Mouse (Mus musculus) forebrain, embryonic 11.5 days (tissue): ENCODE results near the gene Grm8. TPM values are rescaled to one million over a fixed set of nuclear protein-coding genes. Genes with fewer than 3 reads are reported as not detected.

Source experiments
- ATAC-seq: fragments of 200-750 bp; cut with Nextera tagmentation; replicated peaks from 2 replicates; pipeline ENCODE4 v1.8.0; 2017; ENCODE audit warnings: moderate TSS enrichment; ENCODE audit not compliant: low FRiP score
- DNase-seq: peaks from one replicate; pipeline ENCODE4 v3.0.0-alpha.2; 2017; ENCODE audit warnings: low spot score
- H3K27ac ChIP-seq: fragments of 300-500 bp; sonication (generic); 2 replicates; pipeline ENCODE4 v1.5.1; 2014; ENCODE audit warnings: low read depth, low read length
- H3K27me3 ChIP-seq: fragments of 300-500 bp; sonication (generic); 2 replicates; pipeline ENCODE4 v1.6.1; 2014; ENCODE audit warnings: mild to moderate bottlenecking, low read length, mixed read lengths; ENCODE audit not compliant: control insufficient read depth, insufficient read depth
- H3K36me3 ChIP-seq: fragments of 300-500 bp; sonication (generic); 2 replicates; pipeline ENCODE4 v1.6.1; 2014; ENCODE audit warnings: mild to moderate bottlenecking, low read length, moderate library complexity, mixed read lengths; ENCODE audit not compliant: control insufficient read depth, insufficient read depth
- H3K4me1 ChIP-seq: fragments of 300-500 bp; sonication (generic); replicated peaks from 2 replicates; pipeline ENCODE4 v1.6.1; 2014; ENCODE audit warnings: low read length, mixed read lengths; ENCODE audit not compliant: control insufficient read depth, insufficient read depth
- H3K4me2 ChIP-seq: fragments of 300-500 bp; sonication (generic); 2 replicates; pipeline ENCODE4 v1.6.1; 2014; ENCODE audit warnings: low read depth, mild to moderate bottlenecking, low read length, moderate library complexity, mixed read lengths; ENCODE audit not compliant: severe bottlenecking
- H3K4me3 ChIP-seq: fragments of 300-500 bp; sonication (generic); 2 replicates; pipeline ENCODE4 v1.5.1; 2014; ENCODE audit warnings: low read depth, low read length
- H3K9ac ChIP-seq: fragments of 300-500 bp; sonication (generic); 2 replicates; pipeline ENCODE4 v1.6.1; 2014; ENCODE audit warnings: low read length
- H3K9me3 ChIP-seq: fragments of 300-500 bp; sonication (generic); 2 replicates; pipeline ENCODE4 v1.6.1; 2016; ENCODE audit warnings: low read length, mixed read lengths; ENCODE audit not compliant: control insufficient read depth
- WGBS: fragments of 180-500 bp; shearing (Covaris S2); extraction: QIAGEN DNeasy Blood & Tissue Kit; methylation state at CpG from one replicate; pipeline ENCODE4 v1.1.7; 2014; 5-methylcytosine and 5-hydroxymethylcytosine counted together
- polyA plus RNA-seq: library from polyadenylated mRNA; unstranded; fragments of >200 nt; fragmentation: Nextera tagmentation; extraction: Ambion mirVana; gene quantifications from 2 replicates; pipeline ENCODE4 v1.2.1, GENCODE M21; 2014

The Grm8 gene
- polyA plus RNA-seq, 1 experiment from 2014 or later, result 1.4 TPM

DNA sequence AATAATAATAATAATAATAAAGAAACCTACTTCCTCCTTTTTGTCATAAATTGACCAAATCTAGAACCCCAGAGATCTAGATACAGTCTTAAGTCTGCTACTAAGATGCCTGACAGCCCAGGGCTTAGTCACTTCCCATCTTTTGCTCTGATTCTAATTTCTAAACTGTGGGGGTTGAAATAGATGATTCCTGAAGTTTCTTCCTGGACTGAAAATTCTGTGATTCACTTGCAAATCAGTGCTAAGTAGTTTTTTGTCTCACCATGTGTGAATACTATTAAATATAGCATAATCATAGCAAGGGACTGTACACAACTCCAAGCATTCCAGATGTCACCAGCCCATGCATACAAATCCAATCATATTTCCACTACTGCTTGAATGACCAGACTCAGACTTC is 44.0 kb downstream of the Grm8 start:
- H3K4me2 ChIP-seq, result no peak overlapping the region
- no peaks in the 10 kb centered on the region for H3K36me3 ChIP-seq
- no peak overlapping the region for H3K4me3 ChIP-seq
- H3K9me3 ChIP-seq, result no peaks in the 10 kb centered on the region
- H3K27ac ChIP-seq, result no peak overlapping the region
- DNase-seq (no peak), ATAC-seq (no peak)
- H3K9ac ChIP-seq, result no peak overlapping the region
- no peaks in the 10 kb centered on the region for H3K27me3 ChIP-seq
- no peaks in the 10 kb centered on the region for H3K4me1 ChIP-seq

DNA sequence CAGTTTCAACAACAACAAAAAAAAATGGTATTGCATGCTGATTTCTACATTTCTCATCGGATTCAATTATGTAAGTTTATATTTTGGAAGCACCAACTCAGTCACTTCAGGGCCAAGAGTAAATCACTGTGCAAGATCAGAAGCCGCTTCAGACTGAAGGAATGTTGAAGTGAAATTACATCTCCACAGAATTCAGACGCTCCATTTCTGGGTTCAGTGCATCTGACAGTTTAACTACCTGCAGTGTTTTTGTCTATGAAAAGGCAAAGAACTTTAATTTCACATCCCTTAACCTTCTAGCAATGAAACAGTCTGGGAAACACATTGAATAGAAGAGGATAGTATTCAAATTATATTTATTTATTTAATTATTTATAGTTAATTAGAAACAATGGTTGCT is 59.4 kb downstream of the Grm8 start:
- Histone ChIP-seq H3K4me3 (no peak overlapping the region), H3K9ac (no peak overlapping the region), H3K4me1 (no peaks in the 10 kb centered on the region), H3K4me2 (no peak overlapping the region), H3K36me3 (no peaks in the 10 kb centered on the region), H3K27ac (no peak overlapping the region), H3K27me3 (no peaks in the 10 kb centered on the region), H3K9me3 (no peaks in the 10 kb centered on the region)
- no peak for DNase-seq
- ATAC-seq, result no peak
- 86% methylated on average over 3 of the region's 3 CpGs for WGBS

DNA sequence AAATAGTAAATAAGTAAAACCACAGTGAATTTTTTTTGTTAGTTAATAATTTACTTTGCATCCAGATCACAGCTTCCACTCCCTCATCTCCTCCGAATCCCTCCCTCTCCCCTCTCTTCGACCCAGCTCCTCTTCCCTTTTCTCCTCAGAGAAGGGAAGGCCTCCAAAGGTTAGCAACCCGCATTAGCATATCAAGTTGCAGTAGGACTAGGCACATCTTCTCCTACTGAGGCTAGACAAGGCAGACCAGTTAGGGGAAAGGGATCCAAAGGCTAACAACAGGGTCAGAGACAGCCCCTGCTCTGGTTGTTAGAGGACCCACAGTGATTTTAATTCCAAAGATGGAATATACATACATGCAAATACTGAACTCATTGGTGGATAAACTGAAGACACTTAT is 60.5 kb downstream of the Grm8 start:
- Histone ChIP-seq H3K4me3 (no peak overlapping the region), H3K9ac (no peak overlapping the region), H3K4me2 (no peak overlapping the region), H3K27me3 (no peaks in the 10 kb centered on the region), H3K27ac (no peak overlapping the region), H3K36me3 (no peaks in the 10 kb centered on the region), H3K9me3 (no peaks in the 10 kb centered on the region), H3K4me1 (no peaks in the 10 kb centered on the region)
- no peak for ATAC-seq
- no peak for DNase-seq
- 51% methylated on average over 3 of the region's 3 CpGs for WGBS

DNA sequence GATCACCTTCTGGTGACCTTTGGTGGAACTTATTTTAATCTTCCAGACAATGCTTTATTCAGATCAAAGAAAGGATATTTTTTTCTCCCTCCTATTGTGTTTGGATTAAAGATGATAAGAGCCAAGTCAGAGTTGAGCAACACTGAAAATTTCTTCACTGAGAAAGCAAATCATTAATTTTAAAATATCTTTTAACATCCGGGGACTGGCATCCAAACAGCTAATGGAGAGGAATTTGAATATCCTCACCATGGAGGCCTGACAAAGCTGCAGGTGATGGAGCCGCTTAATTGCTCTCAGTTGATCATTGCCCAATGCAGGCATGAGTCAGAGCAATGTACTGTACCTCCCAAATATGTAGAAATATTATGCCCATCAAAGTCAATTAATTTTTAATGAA is 83.0 kb downstream of the Grm8 start:
- Histone ChIP-seq H3K4me2 (no peak overlapping the region), H3K27me3 (no peaks in the 10 kb centered on the region), H3K9me3 (no peaks in the 10 kb centered on the region), H3K27ac (no peak overlapping the region), H3K4me1 (no peaks in the 10 kb centered on the region), H3K36me3 (no peaks in the 10 kb centered on the region), H3K9ac (no peak overlapping the region), H3K4me3 (no peak overlapping the region)
- no peak for ATAC-seq
- DNase-seq, result no peak
- WGBS, result 61% methylated on average over 2 of the region's 2 CpGs

DNA sequence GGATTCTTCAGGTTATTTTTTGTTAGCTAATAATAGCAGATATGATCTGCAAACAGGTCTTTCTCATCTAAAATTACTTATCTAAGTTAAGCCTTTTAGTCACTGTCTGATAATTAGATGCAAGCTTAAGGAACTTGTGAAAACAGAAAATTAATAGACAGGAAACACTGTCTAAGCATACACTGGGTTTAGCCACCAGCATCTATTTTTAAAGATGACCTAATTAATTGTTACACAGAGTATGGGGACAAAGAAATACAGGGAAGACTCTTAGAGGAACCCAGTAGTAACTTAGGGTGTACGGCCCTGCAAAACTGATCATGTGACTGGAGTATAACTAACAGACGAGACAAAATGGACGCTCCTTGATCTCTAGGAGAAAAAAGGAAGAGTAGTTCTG is 92.6 kb downstream of the Grm8 start:
- Histone ChIP-seq H3K9me3 (no peaks in the 10 kb centered on the region), H3K4me2 (no peak overlapping the region), H3K9ac (no peak overlapping the region), H3K36me3 (no peaks in the 10 kb centered on the region), H3K4me3 (no peak overlapping the region), H3K27me3 (no peaks in the 10 kb centered on the region), H3K4me1 (no peaks in the 10 kb centered on the region), H3K27ac (no peak overlapping the region)
- DNase-seq (no peak), ATAC-seq (no peak)
- 95% methylated on average over 3 of the region's 3 CpGs for WGBS

DNA sequence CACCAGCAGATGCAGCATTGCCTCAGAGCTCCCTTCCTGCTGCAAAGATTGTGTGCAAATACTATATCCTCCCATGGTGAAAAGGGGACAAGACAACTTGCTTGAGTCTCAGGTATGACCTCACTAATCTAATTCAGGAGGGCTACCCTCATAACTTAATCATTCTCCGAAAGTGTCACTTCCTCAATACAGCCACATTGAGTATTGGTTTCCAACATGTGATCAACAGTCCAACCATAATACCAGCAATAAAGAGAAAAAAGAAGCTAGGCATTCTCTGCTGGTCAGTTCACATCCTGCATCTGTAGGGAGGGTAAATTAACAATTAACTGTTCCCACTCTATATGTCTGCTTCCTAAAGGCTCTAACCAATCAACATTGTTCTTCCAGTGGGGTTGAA is 94.2 kb downstream of the Grm8 start:
- DNase-seq, result no peak
- H3K9ac ChIP-seq, result no peak overlapping the region
- no peak for ATAC-seq
- WGBS, result 94% methylated on average over 1 of the region's 1 CpGs
- H3K9me3 ChIP-seq, result no peaks in the 10 kb centered on the region
- no peaks in the 10 kb centered on the region for H3K36me3 ChIP-seq
- no peak overlapping the region for H3K4me3 ChIP-seq
- H3K27me3 ChIP-seq, result no peaks in the 10 kb centered on the region
- H3K4me2 ChIP-seq, result no peak overlapping the region
- no peaks in the 10 kb centered on the region for H3K4me1 ChIP-seq
- H3K27ac ChIP-seq, result no peak overlapping the region

DNA sequence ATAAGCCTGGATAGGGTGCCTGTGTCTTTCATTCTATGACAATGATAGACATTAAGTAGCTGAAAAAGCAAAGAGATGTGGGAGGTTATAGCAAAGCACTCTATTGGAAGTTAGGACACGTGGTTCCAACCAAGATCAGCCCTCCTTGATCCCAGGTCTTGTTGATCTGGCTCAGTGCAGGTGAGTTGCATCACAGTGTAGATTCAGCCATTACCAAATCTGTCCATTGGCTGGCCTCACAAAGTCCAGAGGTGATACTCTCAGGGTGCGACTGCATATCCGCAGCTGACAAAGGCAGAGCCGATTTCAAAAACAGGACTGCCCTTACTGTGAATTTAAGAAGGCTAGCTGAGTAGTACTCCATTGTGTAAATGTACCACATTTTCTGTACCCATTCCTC is 103.0 kb downstream of the Grm8 start:
- no peaks in the 10 kb centered on the region for H3K27me3 ChIP-seq
- ATAC-seq, result no peak

DNA sequence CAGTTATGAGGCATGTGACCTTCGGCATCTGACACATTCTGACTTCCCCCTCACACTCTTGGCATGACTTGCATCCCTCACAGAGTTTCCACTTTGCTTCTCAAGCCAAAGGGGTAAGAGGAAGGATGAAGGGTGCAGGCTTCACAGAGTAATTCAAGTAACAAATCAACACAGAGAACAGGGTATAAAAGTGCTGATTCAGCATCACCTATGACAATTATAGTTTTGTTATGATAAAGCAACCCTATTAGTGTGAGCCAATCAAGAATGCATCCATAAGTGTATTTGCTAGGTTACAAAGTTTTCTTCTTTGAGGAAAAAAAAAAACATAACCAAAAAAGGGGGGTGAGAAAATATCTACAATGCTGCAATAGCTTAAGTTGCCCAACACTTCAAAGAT is 117.3 kb downstream of the Grm8 start:
- Histone ChIP-seq H3K4me3 (no peak overlapping the region), H3K36me3 (no peaks in the 10 kb centered on the region), H3K27me3 (no peaks in the 10 kb centered on the region), H3K9me3 (no peaks in the 10 kb centered on the region), H3K27ac (no peak overlapping the region), H3K9ac (no peak overlapping the region), H3K4me1 (no peaks in the 10 kb centered on the region), H3K4me2 (no peak overlapping the region)
- ATAC-seq (no peak), DNase-seq (no peak)
- WGBS, result 94% methylated on average over 1 of the region's 1 CpGs

More for the DNA sequence above, 103.0 kb downstream of the Grm8 start:
- Histone ChIP-seq H3K36me3 (no peaks in the 10 kb centered on the region), H3K4me2 (no peak overlapping the region), H3K4me3 (no peak overlapping the region), H3K27ac (no peak overlapping the region), H3K9ac (no peak overlapping the region), H3K4me1 (no peaks in the 10 kb centered on the region), H3K9me3 (no peaks in the 10 kb centered on the region)
- DNase-seq, result no peak
- 92% methylated on average over 4 of the region's 4 CpGs for WGBS

DNA sequence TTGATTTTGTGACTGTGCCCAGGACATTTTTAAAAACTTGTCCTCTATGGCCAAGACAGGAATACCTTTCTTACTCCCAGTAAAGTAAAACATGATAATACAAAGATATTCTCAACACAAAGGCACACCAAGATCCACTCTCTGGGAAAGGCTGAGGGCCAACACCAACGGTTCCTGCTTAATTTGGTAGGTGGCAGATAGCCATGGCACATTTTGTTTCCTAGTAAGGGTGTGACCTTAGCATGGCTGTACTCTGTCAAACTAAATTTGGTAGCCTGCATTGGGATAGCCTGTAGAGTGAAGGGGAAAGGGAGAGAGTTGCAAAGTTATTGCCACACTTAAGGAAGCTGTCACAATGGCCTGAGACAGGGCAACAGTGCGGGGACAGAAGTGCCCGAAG is 128.0 kb downstream of the Grm8 start:
- no peak overlapping the region for H3K4me3 ChIP-seq
- no peaks in the 10 kb centered on the region for H3K27me3 ChIP-seq
- H3K4me1 ChIP-seq, result no peaks in the 10 kb centered on the region
- ATAC-seq, result no peak
- no peak for DNase-seq
- H3K9me3 ChIP-seq, result no peaks in the 10 kb centered on the region
- H3K36me3 ChIP-seq, result no peaks in the 10 kb centered on the region
- no peak overlapping the region for H3K4me2 ChIP-seq
- no peak overlapping the region for H3K9ac ChIP-seq
- WGBS, result 82% methylated on average over 3 of the region's 3 CpGs
- no peak overlapping the region for H3K27ac ChIP-seq
